19 mouse cellular contexts compared by ENCODE assay signal in genomic region chr5:67411475-67411874, GRCm38 (mm10). TPM values are rescaled to one million over a fixed set of nuclear protein-coding genes. Genes with fewer than 3 reads are reported as not detected.
DNase-seq lines count a peak whose midpoint lies in the region; ATAC-seq lines count a peak whose summit lies in the region.
"Had no signal": no experiment of that assay in that cellular context is flagged by ENCODE, and none has a peak within 500 bp of the region (broad histone marks: within the 10 kb centered on the region; RNA-seq: fewer than 3 reads in every experiment).

No protein-coding gene starts in this region.

- H3K4me3 ChIP-seq in heart, embryonic 10.5 days = no peak overlapping the region
- no peak overlapping the region for H3K4me3 ChIP-seq in heart, embryonic 14.5 days (ENCODE audit: control insufficient read depth in 1 of 2, insufficient read depth in 1 of 2, low read depth in 1 of 2, low read length in 2 of 2)
- H3K4me3 ChIP-seq in limb, embryonic 12.5 days (replicated peaks) = no peak overlapping the region
- H3K4me3 ChIP-seq in limb, embryonic 10.5 days = no peak overlapping the region
- H3K4me3 ChIP-seq: embryonic facial prominence, embryonic 13.5 days; forebrain, embryonic 13.5 days; gastrocnemius, adult 2 months; hindbrain, embryonic 10.5 days; hindbrain, embryonic 15.5 days; kidney, embryonic 15.5 days had no signal

- no peak for DNase-seq in heart, embryonic 10.5 days (ENCODE audit: low spot score)
- DNase-seq in heart, adult 18-20 months = no peak
- no peak for DNase-seq in heart, postnatal 4 days
- DNase-seq in limb, embryonic 10.5 days (ENCODE audit: low spot score) = no peak
- DNase-seq: adrenal gland, adult 8-10 months; cerebellum, adult 18-20 months; cerebellum, adult 9-11 months; cerebellum, postnatal 36 days; gastrocnemius, adult 2 months; gastrocnemius, postnatal 25 days; kidney, adult 2 months had no signal

- 48% methylated on average over 7 of the region's 7 CpGs for WGBS in heart, embryonic 10.5 days
- 30% methylated on average over 7 of the region's 7 CpGs for WGBS in heart, embryonic 14.5 days
- WGBS in limb, embryonic 12.5 days = 38% methylated on average over 7 of the region's 7 CpGs
- 64% methylated on average over 7 of the region's 7 CpGs for WGBS in limb, embryonic 10.5 days

- no peak for ATAC-seq in heart, embryonic 14.5 days (ENCODE audit: insufficient number of reproducible peaks, insufficient read depth, low FRiP score, low read depth)
- peak; percentile 79; the same call in 1 of the 2 replicates for ATAC-seq in limb, embryonic 12.5 days (ENCODE audit: insufficient number of reproducible peaks, insufficient read depth, low FRiP score, low TSS enrichment, low read depth)
- ATAC-seq: forebrain, embryonic 13.5 days; intestine, embryonic 16.5 days had no signal

- no peaks in the 10 kb centered on the region for H3K9me3 ChIP-seq in heart, embryonic 10.5 days
- H3K9me3 ChIP-seq in heart, embryonic 14.5 days (ENCODE audit: control insufficient read depth, low read length) = no peaks in the 10 kb centered on the region
- H3K9me3 ChIP-seq in limb, embryonic 12.5 days = no peaks in the 10 kb centered on the region
- H3K9me3 ChIP-seq in limb, embryonic 10.5 days (replicated peaks) = no peaks in the 10 kb centered on the region
- H3K9me3 ChIP-seq: embryonic facial prominence, embryonic 13.5 days; forebrain, embryonic 13.5 days; hindbrain, embryonic 10.5 days; hindbrain, embryonic 15.5 days; kidney, embryonic 15.5 days had no signal

- H3K27ac ChIP-seq in heart, embryonic 10.5 days = peak overlapping the region; percentile 6; the same call in 1 of the 2 replicates
- peak overlapping the region; percentile 41 to 53; a peak in 1 of 4 replicates for H3K27ac ChIP-seq in heart, embryonic 14.5 days (replicated peaks in 1 of 2; ENCODE audit: control insufficient read depth in 1 of 2, insufficient read depth in 1 of 2, low read depth in 2 of 2, low read length in 2 of 2)
- no peak overlapping the region for H3K27ac ChIP-seq in limb, embryonic 12.5 days
- H3K27ac ChIP-seq in limb, embryonic 10.5 days = no peak overlapping the region
- H3K27ac ChIP-seq: embryonic facial prominence, embryonic 13.5 days; forebrain, embryonic 13.5 days; gastrocnemius, adult 2 months; hindbrain, embryonic 10.5 days; hindbrain, embryonic 15.5 days; kidney, embryonic 15.5 days had no signal

- H3K4me2 ChIP-seq in heart, embryonic 14.5 days (ENCODE audit: low read length) = no peak overlapping the region
- no peak overlapping the region for H3K4me2 ChIP-seq in limb, embryonic 12.5 days
- H3K4me2 ChIP-seq: embryonic facial prominence, embryonic 13.5 days; forebrain, embryonic 13.5 days; hindbrain, embryonic 15.5 days; kidney, embryonic 15.5 days had no signal

- peaks cover 45% of the 10 kb centered on the region for H3K4me1 ChIP-seq in heart, embryonic 10.5 days
- H3K4me1 ChIP-seq in heart, embryonic 14.5 days (ENCODE audit: control insufficient read depth in 2 of 2, insufficient read depth in 2 of 2, low read length in 2 of 2) = peaks cover 28 to 40% of the 10 kb centered on the region in 2 experiments
- peaks cover 34% of the 10 kb centered on the region for H3K4me1 ChIP-seq in limb, embryonic 12.5 days (replicated peaks)
- H3K4me1 ChIP-seq in limb, embryonic 10.5 days = peaks cover 22% of the 10 kb centered on the region
- H3K4me1 ChIP-seq: embryonic facial prominence, embryonic 13.5 days; forebrain, embryonic 13.5 days; hindbrain, embryonic 10.5 days; hindbrain, embryonic 15.5 days; kidney, embryonic 15.5 days had no signal

- no peak overlapping the region for H3K9ac ChIP-seq in heart, embryonic 14.5 days (ENCODE audit: low read length)
- no peak overlapping the region for H3K9ac ChIP-seq in limb, embryonic 12.5 days (replicated peaks)
- H3K9ac ChIP-seq: embryonic facial prominence, embryonic 13.5 days; forebrain, embryonic 13.5 days; hindbrain, embryonic 15.5 days; kidney, embryonic 15.5 days had no signal

- no peaks in the 10 kb centered on the region for H3K27me3 ChIP-seq in heart, embryonic 10.5 days (ENCODE audit: insufficient read depth, poor library complexity, severe bottlenecking)
- H3K27me3 ChIP-seq in heart, embryonic 14.5 days (ENCODE audit: control insufficient read depth, insufficient read depth, low read length) = no peaks in the 10 kb centered on the region
- H3K27me3 ChIP-seq in limb, embryonic 12.5 days = no peaks in the 10 kb centered on the region
- H3K27me3 ChIP-seq in limb, embryonic 10.5 days (ENCODE audit: low read depth, poor library complexity, severe bottlenecking) = no peaks in the 10 kb centered on the region
- H3K27me3 ChIP-seq: embryonic facial prominence, embryonic 13.5 days; forebrain, embryonic 13.5 days; hindbrain, embryonic 15.5 days; kidney, embryonic 15.5 days had no signal

- peaks cover 45% of the 10 kb centered on the region for H3K36me3 ChIP-seq in heart, embryonic 10.5 days
- peaks cover 30% of the 10 kb centered on the region for H3K36me3 ChIP-seq in heart, embryonic 14.5 days (ENCODE audit: control insufficient read depth, insufficient read depth, low read length)
- peaks cover 11% of the 10 kb centered on the region; the same call in 1 of the 2 replicates for H3K36me3 ChIP-seq in limb, embryonic 12.5 days
- H3K36me3 ChIP-seq in limb, embryonic 10.5 days = peaks cover 64% of the 10 kb centered on the region
- H3K36me3 ChIP-seq: embryonic facial prominence, embryonic 13.5 days had no signal

RNA-seq across cellular contexts. Expression of gene Bend4, which starts 16.6 kb away (rescaled TPM):
- polyA plus RNA-seq in heart, embryonic 10.5 days (2016; fragmentation: Nextera tagmentation; extraction: Ambion mirVana) = 23.5 and 24.0 TPM in 2 replicates
- 1 to 10 TPM; 3.5 to 3.9 TPM for total RNA-seq in heart, adult 18-20 months (2021)
- polyA plus RNA-seq in heart, embryonic 14.5 days (2014; fragmentation: Nextera tagmentation; extraction: Ambion mirVana) = 18.9 and 20.5 TPM in 2 replicates
- 10 to 100 TPM; 15.0 to 16.5 TPM for total RNA-seq in heart, postnatal 4 days (2021)
- polyA plus RNA-seq in limb, embryonic 12.5 days (2016; fragmentation: Nextera tagmentation; extraction: Ambion mirVana) = 7.8 and 8.3 TPM in 2 replicates
- 15.3 and 18.2 TPM in 2 replicates for polyA plus RNA-seq in limb, embryonic 10.5 days (2016; fragmentation: Nextera tagmentation; extraction: Ambion mirVana)

Comparison
In these comparisons a context has a peak if more than half of its experiments do, and no peak if none do; other contexts are left out.
1. H3K27ac ChIP-seq: peak in heart, embryonic 10.5 days (single experiment) and heart, embryonic 14.5 days (2 of 2); none in limb, embryonic 12.5 days (single experiment) and limb, embryonic 10.5 days (single experiment).